ENCODE assay signal across 7 mouse cellular contexts in genomic region chr6:128142369-128143278, GRCm38 (mm10). TPM values are rescaled to one million over a fixed set of nuclear protein-coding genes. Genes with fewer than 3 reads are reported as not detected.
DNase-seq lines count a peak whose midpoint lies in the region; ATAC-seq and TF ChIP-seq lines count a peak whose summit lies in the region.

No protein-coding gene starts in this region.

- intact Hi-C loops in heart, postnatal 25 days (cut with DNase I): loop anchor here (1.0 to 2.0 kb wide), 2 partner anchors 18 to 40 kb away; no protein-coding TSS in a partner anchor

- H3K4me3 ChIP-seq in thymus, adult 2 months (ENCODE audit: control insufficient read depth, insufficient read depth, low read length): peak overlapping the region; percentile 48
- H3K4me3 ChIP-seq in embryonic facial prominence, embryonic 11.5 days (ENCODE audit: low read depth, low read length): peak overlapping the region; percentile 75
- peak overlapping the region; percentile 72 for H3K4me3 ChIP-seq in limb, embryonic 10.5 days
- peak overlapping the region; percentile 66 for H3K4me3 ChIP-seq in midbrain, postnatal 0 days (ENCODE audit: low read depth, low read length)

- H3K27me3 ChIP-seq in thymus, adult 2 months (ENCODE audit: control insufficient read depth, insufficient read depth, low read length): no peaks in the 10 kb centered on the region
- H3K27me3 ChIP-seq in embryonic facial prominence, embryonic 11.5 days (ENCODE audit: control insufficient read depth, insufficient read depth, low read length): no peaks in the 10 kb centered on the region
- H3K27me3 ChIP-seq in limb, embryonic 10.5 days (ENCODE audit: low read depth, poor library complexity, severe bottlenecking): peaks cover 11% of the 10 kb centered on the region
- no peaks in the 10 kb centered on the region for H3K27me3 ChIP-seq in midbrain, postnatal 0 days (ENCODE audit: insufficient read depth, low read length)

- H3K9me3 ChIP-seq in embryonic facial prominence, embryonic 11.5 days (replicated peaks; ENCODE audit: control insufficient read depth, low read length): no peaks in the 10 kb centered on the region
- no peaks in the 10 kb centered on the region for H3K9me3 ChIP-seq in limb, embryonic 10.5 days (replicated peaks)
- no peaks in the 10 kb centered on the region for H3K9me3 ChIP-seq in midbrain, postnatal 0 days (ENCODE audit: low read length)

- no peak for DNase-seq in thymus, adult 2 months
- DNase-seq in thymus, postnatal 4 days: no peak
- DNase-seq in embryonic facial prominence, embryonic 11.5 days (ENCODE audit: low spot score): peak; percentile 37
- DNase-seq in heart, postnatal 25 days (ENCODE audit: low spot score): peak; percentile 39
- no peak for DNase-seq in limb, embryonic 10.5 days (ENCODE audit: low spot score)
- peak; percentile 67 for DNase-seq in midbrain, postnatal 0 days (ENCODE audit: low spot score)
- no peak for DNase-seq in layer of hippocampus, postnatal 25 days (ENCODE audit: extremely low spot score in 1 of 2, low spot score in 1 of 2)

- no peak overlapping the region for H3K27ac ChIP-seq in thymus, adult 2 months (ENCODE audit: control insufficient read depth, insufficient read depth, low read length)
- peak overlapping the region; percentile 67 for H3K27ac ChIP-seq in embryonic facial prominence, embryonic 11.5 days (replicated peaks; ENCODE audit: low read depth, low read length)
- peak overlapping the region; percentile 92 for H3K27ac ChIP-seq in limb, embryonic 10.5 days
- no peak overlapping the region for H3K27ac ChIP-seq in midbrain, postnatal 0 days (ENCODE audit: low read depth, low read length)

- H3K4me2 ChIP-seq in embryonic facial prominence, embryonic 11.5 days (ENCODE audit: low read depth, low read length): peak overlapping the region; percentile 49
- H3K4me2 ChIP-seq in midbrain, postnatal 0 days (ENCODE audit: low read depth, low read length, poor library complexity, severe bottlenecking): peak overlapping the region; percentile 95

- peak overlapping the region; percentile 81 for H3K9ac ChIP-seq in embryonic facial prominence, embryonic 11.5 days (replicated peaks; ENCODE audit: low read length)
- H3K9ac ChIP-seq in midbrain, postnatal 0 days (replicated peaks; ENCODE audit: low read length, poor library complexity, severe bottlenecking): peak overlapping the region; percentile 65

- peak; percentile 72 for ATAC-seq in embryonic facial prominence, embryonic 11.5 days (replicated peaks; ENCODE audit: insufficient number of reproducible peaks, low FRiP score, low TSS enrichment, low read depth)
- peak; percentile 53 for ATAC-seq in midbrain, postnatal 0 days (ENCODE audit: low FRiP score)

- no peaks in the 10 kb centered on the region for H3K36me3 ChIP-seq in thymus, adult 2 months (ENCODE audit: control insufficient read depth, insufficient read depth, low read length)
- H3K36me3 ChIP-seq in embryonic facial prominence, embryonic 11.5 days (replicated peaks; ENCODE audit: control insufficient read depth, insufficient read depth, low read depth, low read length): no peaks in the 10 kb centered on the region
- peaks cover 3% of the 10 kb centered on the region; the same call in 1 of the 2 replicates for H3K36me3 ChIP-seq in limb, embryonic 10.5 days
- H3K36me3 ChIP-seq in midbrain, postnatal 0 days (ENCODE audit: insufficient read depth, low read length): no peaks in the 10 kb centered on the region

- 25% methylated on average over 20 of the region's 20 CpGs for WGBS in thymus, adult 2 months
- 3% methylated on average over 20 of the region's 20 CpGs for WGBS in embryonic facial prominence, embryonic 11.5 days
- WGBS in limb, embryonic 10.5 days: 4% methylated on average over 20 of the region's 20 CpGs
- WGBS in midbrain, postnatal 0 days: 5% methylated on average over 20 of the region's 20 CpGs

- no peak for TF ChIP-seq POLR2A in thymus, adult 2 months (IDR thresholded peaks at IDR 0.05; ENCODE audit: control insufficient read depth, extremely low read depth, insufficient read depth, low read length, poor library complexity)

- no peak for TF ChIP-seq CTCF in thymus, adult 2 months (IDR thresholded peaks at IDR 0.05; ENCODE audit: borderline replicate concordance, control insufficient read depth, extremely low read depth, insufficient read depth, low read length, poor library complexity)
- TF ChIP-seq CTCF in midbrain, postnatal 0 days (IDR thresholded peaks at IDR 0.05): no peak

- H3K4me1 ChIP-seq in thymus, adult 2 months (replicated peaks; ENCODE audit: control insufficient read depth, insufficient read depth, low read length): peaks cover 6% of the 10 kb centered on the region
- H3K4me1 ChIP-seq in embryonic facial prominence, embryonic 11.5 days (ENCODE audit: control insufficient read depth, insufficient read depth, low read length): no peaks in the 10 kb centered on the region
- H3K4me1 ChIP-seq in limb, embryonic 10.5 days: peaks cover 30% of the 10 kb centered on the region
- H3K4me1 ChIP-seq in midbrain, postnatal 0 days (ENCODE audit: insufficient read depth, low read length): 0 out of 2 replicates have a peak, but pooled peaks cover 4% of the 10 kb centered on the region

RNA-seq across cellular contexts. Expression of gene Tspan9, which starts 0.8 kb away (rescaled TPM):
- polyA plus RNA-seq in thymus, adult 2 months (2012; rRNA removed): 33.3 and 36.7 TPM in 2 replicates
- polyA plus RNA-seq in embryonic facial prominence, embryonic 11.5 days (2014; fragmentation: Nextera tagmentation; extraction: Ambion mirVana): 63.9 and 71.7 TPM in 2 replicates
- 100 to 1,000 TPM; 129 to 132 TPM for total RNA-seq in heart, postnatal 25 days (2021)
- polyA plus RNA-seq in limb, embryonic 10.5 days (2016; fragmentation: Nextera tagmentation; extraction: Ambion mirVana): 61.2 and 78.5 TPM in 2 replicates
- total RNA-seq in midbrain, postnatal 0 days (2014; rRNA removed): 143 and 160 TPM in 2 replicates
- polyA plus RNA-seq in midbrain, postnatal 0 days (2015; fragmentation: Nextera tagmentation; extraction: Ambion mirVana): 50.9 and 58.8 TPM in 2 replicates
- 10 to 100 TPM; 53.6 to 64.0 TPM for total RNA-seq in layer of hippocampus, postnatal 25 days (2021)

Comparison
In these comparisons a context has a peak if more than half of its experiments do, and no peak if none do; other contexts are left out.
1. DNase-seq: peak in embryonic facial prominence, embryonic 11.5 days (single experiment), heart, postnatal 25 days (single experiment) and midbrain, postnatal 0 days (single experiment); none in thymus, adult 2 months (single experiment), thymus, postnatal 4 days (single experiment), limb, embryonic 10.5 days (single experiment) and layer of hippocampus, postnatal 25 days (0 of 2).
2. H3K27ac ChIP-seq: peak in embryonic facial prominence, embryonic 11.5 days (single experiment) and limb, embryonic 10.5 days (single experiment); none in thymus, adult 2 months (single experiment) and midbrain, postnatal 0 days (single experiment).
3. Peak in every context shown above with its lines, with median percentiles within 50 percentile points of each other: H3K4me3 ChIP-seq.